Mouse (Mus musculus): ENCODE data around the gene Pa2g4. TPM values are rescaled to one million over a fixed set of nuclear protein-coding genes. Genes with fewer than 3 reads are reported as not detected.
"Not testable (repeated sequence)": the region's sequence is repeated elsewhere in the genome, so short reads cannot be mapped to it uniquely, and the experiment has no call there.

The Pa2g4 gene
- total RNA-seq, 2 experiments from 2014 or later = 83.1 to 89.4 TPM

DNA sequence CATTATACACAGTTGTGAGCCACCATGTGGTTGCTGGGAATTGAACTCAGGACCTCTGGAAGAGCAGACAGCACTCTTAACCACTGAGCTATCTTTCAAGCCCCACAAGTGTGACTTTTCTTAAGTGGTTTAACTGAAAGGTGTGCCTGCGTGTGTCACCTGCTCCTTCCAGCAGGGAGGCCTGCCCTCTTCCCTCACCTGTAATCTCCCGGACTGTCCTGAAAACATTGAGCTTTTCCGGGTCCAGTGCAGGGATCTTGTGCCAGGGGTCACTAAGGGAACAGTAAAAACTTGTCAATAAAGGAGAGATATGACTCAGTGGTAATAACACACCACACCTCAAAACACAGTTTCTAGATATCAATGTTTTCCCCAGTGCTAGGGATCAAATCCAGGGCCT lies 13.5 kb upstream of the Pa2g4 start:
- DNase-seq = no peak

GRCm38 (mm10) chr10:128578330-128578729 lies 12.5 kb upstream of the Pa2g4 start:
- no peak for DNase-seq

GRCm38 (mm10) chr10:128575063-128575462 lies 9.3 kb upstream of the Pa2g4 start:
- no peak for DNase-seq

DNA sequence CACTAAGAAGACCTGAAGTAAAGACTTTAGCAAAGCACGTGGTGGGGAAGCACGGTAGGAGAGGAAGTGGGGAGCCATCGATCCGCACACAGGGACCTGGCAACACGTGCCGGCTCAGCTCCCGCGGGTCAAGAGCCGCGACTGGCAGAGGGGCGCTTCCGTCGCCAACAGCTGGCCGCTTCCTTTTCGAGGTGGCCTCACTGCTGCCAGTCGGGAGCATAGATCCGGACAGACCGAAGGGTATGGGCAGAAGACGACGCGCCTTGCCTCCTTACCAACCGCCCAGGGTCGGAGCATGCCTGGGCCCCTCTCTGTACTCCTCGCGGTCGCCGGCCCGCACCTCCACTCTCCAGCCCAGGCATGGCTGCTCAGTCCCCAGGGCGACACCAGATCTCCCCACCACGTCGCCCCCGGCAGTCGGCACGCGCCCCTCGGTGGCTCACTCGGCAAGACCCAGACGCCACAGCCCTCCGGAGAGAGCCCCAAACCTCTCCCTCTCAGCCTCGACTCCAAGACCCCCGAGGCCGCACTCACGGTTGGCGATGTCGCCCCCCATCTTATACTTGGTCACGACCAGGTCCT lies 490 bp downstream of the Pa2g4 start:
- DNase-seq = peak; percentile 49 to 61

DNA sequence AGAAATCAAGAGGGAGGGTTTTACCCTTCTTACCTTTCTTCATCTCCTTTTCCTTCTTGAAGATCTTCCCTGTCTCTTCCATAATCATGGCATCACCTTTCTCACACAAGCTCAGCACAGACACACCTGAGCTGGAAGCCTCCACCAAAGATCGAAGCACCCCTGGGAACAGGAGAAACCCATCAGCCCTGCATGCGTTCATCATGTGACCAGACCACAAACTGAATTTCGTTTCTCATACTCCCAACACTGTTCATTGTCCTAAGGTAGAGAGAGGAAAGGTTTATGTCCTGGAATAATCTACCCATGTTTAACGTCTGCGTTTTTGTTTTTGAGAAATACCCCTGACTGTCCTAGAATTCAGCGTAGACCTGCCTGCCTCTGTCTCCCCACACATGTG lies 2.2 kb downstream of the Pa2g4 start:
- DNase-seq = no peak

DNA sequence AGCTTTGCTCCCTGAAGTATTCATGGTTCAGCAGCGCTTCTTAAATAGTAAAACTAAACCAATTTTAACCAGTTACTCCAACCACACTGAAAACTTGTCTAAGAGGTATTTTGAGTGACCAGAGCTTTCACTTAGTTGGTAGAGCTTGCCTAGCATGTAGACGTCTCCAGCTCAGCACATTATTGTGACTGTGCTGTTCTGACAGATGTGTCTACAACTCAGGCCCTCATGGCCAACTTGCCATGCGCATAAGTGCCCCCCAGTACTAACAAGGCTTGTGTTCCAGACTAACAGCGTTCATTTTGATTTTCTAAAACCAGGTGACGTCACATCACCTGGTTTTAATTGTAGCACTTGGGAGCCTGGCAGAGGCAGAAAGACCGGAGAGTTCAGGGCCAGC lies 8.8 kb downstream of the Pa2g4 start:
- DNase-seq = no peak

DNA sequence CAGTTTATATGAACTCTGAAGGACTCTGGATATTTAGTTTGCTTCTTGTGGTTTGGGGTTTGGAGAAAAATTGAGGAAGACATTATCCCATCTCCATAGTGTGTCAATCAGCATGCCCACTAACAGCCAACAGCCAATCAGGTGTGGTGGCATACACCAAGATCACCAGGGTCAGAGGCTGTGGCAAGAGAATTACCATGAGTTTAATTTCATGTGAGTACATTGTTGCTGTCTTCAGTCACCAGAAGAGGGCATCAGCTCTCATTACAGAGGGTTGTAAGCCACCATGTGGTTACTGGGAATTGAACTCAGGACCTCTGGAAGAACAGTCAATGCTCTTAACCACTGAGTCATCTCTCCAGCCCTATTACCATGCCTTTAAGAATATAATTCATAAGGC lies 9.5 kb downstream of the Pa2g4 start:
- DNase-seq = no peak

GRCm38 (mm10) chr10:128555567-128555966 lies 10.2 kb downstream of the Pa2g4 start:
- DNase-seq = not testable (repeated sequence)

- not testable (repeated sequence) for DNase-seq
Measured at GRCm38 (mm10) chr10:128550144-128550823, 15.5 kb downstream of the Pa2g4 start.

DNA sequence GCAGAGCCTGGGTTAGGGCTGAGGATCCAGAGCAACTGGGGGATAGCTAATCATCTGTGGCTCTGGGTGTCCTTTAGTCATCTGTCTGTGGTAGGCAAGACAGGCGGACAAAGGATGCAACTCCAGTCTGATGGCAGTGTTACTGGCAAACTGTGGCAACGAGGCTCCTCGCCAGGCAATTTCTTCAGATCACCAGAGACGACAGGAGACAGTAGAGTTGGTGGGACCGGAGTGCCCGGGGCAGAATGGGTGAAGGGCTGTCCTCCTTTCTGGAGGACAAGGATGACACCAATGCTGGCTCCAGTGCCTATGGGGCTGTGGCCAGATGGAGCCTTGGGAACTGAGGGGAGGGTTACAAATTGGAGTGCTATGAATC lies 16.1 kb downstream of the Pa2g4 start:
- not testable (repeated sequence) for DNase-seq

- peak; percentile 93 to 94 for DNase-seq
Measured at GRCm38 (mm10) chr10:128548947-128549681, 16.7 kb downstream of the Pa2g4 start, which contains the start of gene Rpl41. Gene Rpl41, minus strand, starts transcription at chr10:128549305.

DNA sequence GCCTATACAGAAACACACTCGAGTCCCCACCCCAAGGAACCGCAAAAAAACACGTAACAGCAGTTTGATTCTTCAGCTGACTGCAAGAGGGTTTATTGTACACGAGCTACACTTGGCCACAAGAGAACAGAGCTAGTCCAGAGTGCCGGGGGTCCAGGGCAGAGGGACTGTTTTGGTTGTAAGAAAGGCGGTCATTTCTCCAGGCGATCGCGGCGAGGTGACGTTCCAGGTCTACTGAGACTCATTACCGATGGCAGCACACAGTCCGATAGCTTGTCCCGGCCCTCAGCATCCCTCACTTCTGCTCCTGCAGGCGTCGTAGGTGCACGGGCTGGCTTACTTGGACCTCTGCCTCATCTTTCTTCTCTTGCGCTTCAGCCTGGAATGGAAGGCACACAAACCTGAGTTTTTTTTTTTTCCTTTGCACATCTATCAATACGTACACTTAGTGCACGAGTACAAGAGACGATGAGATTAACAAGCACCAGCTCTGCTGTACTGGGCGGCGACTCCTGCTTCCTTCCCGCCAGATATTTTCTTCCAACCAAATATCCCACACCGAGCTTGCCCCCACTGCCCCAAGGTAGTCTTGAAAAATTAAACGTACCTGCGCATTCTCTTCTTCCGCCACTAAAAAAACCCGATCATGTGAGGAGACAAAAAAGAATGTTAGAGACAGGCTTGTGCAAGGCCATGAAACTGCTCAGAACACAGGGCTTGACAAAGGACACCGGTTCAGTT lies 17.6 kb downstream of the Pa2g4 start:
- not testable (repeated sequence) for DNase-seq

GRCm38 (mm10) chr10:128547361-128548032 lies 18.3 kb downstream of the Pa2g4 start, which contains the start of gene Zc3h10:
Gene Zc3h10, minus strand, starts transcription at chr10:128547774.
- DNase-seq = peak; percentile 94

DNA sequence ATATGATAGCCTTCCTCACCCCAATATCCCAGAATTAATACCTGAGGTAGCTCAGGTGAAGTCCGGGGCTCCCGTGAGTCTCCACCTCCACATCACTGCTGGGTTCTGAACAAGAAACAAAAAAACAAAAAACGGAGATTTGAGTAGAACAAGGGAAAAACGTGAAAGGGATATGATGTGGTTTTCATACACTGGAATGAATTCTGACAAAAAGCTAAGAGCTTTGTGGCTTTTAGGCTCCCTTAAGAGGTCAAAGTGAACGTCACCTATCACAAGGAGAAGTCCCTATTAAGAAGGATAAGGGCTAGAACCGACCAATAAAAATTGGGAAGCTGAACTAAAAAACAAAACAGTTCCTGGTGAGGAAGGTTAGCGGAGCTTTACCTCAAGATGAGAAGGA lies 19.0 kb downstream of the Pa2g4 start:
- DNase-seq = no peak

DNA sequence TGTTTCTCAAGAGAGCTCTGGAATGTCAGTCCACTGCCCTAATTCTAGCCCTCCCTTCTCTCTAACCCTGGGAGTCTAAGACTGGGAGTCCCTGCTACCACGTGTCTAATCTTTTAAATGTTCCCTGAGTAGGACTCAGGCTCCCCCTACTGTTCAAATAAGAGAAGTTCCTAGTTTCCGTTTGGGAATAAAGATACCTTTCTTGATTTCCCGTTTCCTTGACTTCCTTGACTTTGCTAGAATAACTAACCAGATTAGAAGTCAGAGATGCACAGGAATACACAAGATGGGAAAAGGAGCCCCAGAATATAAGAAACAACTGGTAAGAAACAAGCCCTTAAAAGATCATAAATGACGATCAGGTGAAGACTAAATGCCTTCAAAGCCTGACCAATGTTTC lies 19.4 kb downstream of the Pa2g4 start:
- DNase-seq = no peak

DNA sequence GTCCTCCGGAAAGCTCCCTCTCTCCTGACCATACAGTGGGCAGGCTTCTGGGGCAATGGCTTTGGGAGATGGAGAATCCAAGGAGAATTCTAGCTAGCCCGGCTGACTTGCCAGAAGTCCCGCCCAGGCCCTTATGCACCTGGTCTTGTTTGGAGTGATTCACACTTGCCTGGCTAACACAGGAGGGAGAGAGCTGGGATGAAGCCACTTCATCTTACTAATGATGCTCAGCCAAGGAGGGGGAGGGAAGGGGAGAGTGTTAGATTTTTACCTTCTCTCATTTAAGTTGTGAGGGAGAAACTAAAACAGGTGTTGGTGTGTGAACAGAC lies 20.3 kb downstream of the Pa2g4 start:
- no peak for DNase-seq

- DNase-seq = no peak
Measured at GRCm38 (mm10) chr10:128544674-128545569, 20.9 kb downstream of the Pa2g4 start.

GRCm38 (mm10) chr10:128544151-128544657 lies 21.6 kb downstream of the Pa2g4 start:
- DNase-seq = no peak

DNA sequence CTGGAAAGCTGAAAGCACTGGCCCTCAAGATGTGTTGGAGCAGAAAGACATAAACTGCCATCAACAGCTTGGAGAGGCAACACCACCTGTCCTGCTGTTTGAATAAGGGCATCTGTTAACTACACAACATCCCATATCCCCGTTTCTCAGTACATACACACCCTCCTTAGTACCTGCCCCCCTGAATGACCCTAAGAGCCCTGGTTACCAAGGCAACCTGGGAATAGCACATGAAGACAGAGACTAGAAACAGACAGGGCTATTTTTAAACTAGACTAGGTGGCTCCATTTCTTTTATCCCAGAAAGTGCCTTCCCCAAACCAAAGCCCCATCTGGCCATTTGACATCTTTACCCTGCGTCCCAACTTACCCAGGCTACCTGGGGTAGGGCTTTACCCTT lies 22.7 kb downstream of the Pa2g4 start:
- DNase-seq = no peak

- no peak for DNase-seq
Measured at GRCm38 (mm10) chr10:128538340-128538870, 27.4 kb downstream of the Pa2g4 start.
